Mouse (Mus musculus) layer of hippocampus, postnatal 14 days (tissue): ENCODE results near the gene Zkscan7. TPM values are rescaled to one million over a fixed set of nuclear protein-coding genes. Genes with fewer than 3 reads are reported as not detected.
"Not testable (repeated sequence)": the region's sequence is repeated elsewhere in the genome, so short reads cannot be mapped to it uniquely, and the experiment has no call there.

Experiments used
- DNase-seq, 2 experiments: peaks; one replicate each; pipeline ENCODE4 v3.0.0; 2021 to 2022; ENCODE audit warnings: low spot score in 2 of 2, mixed read lengths in 1 of 2
- long read RNA-seq, 2 experiments: library from polyadenylated mRNA; stranded (forward); transcript quantifications; one replicate each; pipeline ENCODE4 v2.0.0; 2021
- total RNA-seq, 2 experiments: library from RNA; stranded (reverse); gene quantifications; 2 replicates each; pipeline ENCODE4 v1.2.3; 2021

Zkscan7 gene
- 1 to 10 TPM; 5.3 to 6.8 TPM for total RNA-seq
- long read RNA-seq, experiment 1, partial matches to known transcripts, result 0 of 1 reads
- long read RNA-seq, experiment 1, other reads (novel, unspliced or antisense), result 1 of 1 reads
- long read RNA-seq, experiment 2, result 0 reads

DNA sequence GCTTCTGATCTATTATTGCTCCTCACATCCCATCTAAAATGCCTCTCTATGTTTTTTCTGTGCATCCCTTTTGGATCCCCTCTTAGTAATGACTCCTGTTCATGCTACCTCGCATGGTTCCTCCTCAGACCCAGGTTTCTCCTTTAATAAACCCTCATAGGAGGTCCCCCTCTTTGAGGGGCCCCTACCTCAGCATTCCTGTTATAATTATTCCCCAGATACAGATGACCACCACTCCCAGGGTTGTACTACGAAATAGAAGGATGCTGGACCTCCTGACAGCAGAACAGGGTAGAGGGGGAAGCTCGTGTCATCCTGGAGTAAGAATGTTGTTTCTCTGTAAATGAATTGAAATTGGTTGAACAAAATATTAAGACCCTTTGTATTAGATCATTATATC is at the start of gene Zkscan7:
TSS of gene Zkscan7 (plus strand) at position 301 of the 400 bp plus-strand sequence.
- no peak for DNase-seq

DNA sequence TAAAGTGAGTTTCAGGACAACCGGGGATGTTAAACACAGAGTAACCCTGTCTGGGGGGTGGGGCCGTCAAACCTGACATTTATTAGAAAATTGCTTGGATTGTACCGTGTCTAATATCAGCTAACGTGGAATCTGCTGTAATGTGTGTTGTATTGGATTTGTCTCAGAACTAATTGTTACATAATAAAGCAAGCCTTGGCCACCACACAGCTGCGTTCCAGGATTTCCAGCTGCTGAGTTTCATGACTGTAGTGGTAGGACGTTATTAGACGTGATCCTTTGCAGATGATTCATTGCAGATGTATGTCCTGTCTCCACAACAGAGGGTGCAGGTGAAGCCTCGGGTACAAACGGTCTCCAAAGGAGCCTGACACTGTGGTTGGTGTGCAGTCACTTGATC is 49.4 kb upstream of the Zkscan7 start:
- DNase-seq, result no peak

DNA sequence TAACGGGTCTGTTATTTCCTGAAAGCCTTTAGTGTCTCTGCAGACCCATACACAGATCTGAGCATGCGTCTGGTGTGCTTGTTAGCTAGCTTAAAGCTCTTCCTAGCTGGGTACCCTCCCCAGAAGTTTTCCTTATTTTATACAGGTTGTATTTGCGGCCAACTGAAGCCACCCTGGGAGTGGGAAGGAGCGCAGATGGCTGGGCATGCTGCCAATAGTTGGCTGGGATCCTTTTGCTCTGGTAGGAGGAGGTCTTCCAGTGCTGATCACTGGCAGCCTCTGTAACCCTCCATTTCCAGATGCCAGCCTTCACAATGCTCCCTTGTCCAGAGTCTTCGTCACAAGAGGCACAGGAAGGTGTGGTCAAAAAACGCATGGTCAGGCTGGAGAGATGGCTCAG is 48.7 kb upstream of the Zkscan7 start:
- DNase-seq, result peak; percentile 61 to 73

DNA sequence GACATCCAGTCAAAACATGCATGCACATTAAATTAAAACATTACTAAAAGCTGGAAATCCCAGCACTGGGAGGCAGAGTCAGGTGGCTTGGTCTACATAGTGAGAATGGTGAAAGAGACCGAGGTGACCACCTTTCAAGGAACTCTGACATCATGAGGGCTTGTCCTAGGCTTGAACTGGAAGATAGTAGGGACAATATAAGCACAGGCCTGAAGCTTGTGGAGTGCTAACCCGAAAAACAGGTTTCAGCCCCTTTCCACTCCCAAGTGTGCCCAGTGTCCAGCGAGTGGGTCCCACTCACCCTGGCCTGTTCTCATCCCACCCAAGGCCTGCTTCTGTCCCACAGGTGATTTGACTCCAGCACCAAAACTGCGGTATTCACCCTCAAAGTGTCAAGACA is 48.3 kb upstream of the Zkscan7 start:
- no peak for DNase-seq

DNA sequence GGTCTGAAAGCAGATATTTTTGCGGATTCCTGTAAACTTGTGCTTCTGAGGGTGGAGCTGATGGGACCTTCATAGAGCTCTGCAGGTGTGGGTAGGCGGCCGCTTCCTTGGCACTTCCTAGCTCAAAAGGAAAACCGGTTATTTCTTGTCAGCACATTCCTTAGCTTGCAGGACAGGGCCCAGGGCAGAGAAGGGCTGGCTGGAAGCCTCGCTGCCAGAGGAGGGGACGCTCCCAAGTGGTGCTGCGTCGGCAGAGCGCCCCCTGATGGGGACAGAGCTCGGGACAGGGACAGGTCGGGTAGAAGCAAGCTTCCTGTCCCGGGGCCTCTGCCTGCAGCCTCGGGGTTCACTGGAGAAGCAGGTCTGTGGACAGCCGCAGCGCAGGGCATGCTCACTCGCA is 47.8 kb upstream of the Zkscan7 start:
- peak in 1 of 2 experiments; percentile 14 for DNase-seq

DNA sequence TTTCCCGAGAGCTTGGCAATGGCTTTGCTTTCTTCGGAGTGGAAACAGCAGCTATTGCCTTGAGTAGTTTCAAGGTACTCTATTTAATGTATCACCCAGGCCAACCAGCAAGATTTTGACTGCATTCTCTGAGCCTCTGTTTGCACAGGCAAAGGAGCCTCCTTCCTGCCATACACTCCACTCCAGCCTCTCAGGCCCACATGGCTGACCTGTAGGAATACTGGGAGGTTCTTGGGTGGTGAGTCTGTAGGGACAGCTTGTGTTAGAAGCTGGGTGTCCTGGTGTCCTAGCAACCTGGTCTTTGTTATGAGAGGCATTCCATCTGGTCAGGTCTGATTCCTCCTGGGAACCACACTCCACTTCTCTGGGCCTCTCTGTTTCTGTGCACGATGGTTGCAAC is 41.7 kb upstream of the Zkscan7 start, which contains the start of gene Gm35549:
TSS of gene Gm35549 (minus strand) at position 276 of the 400 bp plus-strand sequence.
- DNase-seq, result no peak

DNA sequence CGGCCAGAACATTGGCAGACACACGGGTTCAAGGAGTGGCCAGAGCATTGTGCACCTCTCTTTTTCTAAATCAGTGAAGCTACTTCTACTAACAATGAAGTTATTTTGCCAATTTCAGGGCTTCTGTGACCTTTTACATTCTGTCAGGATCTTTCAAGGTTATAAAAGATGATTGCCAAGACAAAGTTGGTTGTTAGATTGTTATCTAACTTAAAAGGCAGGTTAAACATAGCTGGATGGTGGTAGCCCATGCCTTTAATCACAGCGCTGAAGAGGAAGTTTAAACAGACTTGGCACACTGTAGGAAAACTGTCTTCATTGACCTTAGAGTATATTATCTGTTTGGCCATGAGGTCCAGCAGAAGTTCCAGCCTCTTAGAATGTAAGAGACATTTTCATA is 39.9 kb upstream of the Zkscan7 start:
- DNase-seq, result no peak

DNA sequence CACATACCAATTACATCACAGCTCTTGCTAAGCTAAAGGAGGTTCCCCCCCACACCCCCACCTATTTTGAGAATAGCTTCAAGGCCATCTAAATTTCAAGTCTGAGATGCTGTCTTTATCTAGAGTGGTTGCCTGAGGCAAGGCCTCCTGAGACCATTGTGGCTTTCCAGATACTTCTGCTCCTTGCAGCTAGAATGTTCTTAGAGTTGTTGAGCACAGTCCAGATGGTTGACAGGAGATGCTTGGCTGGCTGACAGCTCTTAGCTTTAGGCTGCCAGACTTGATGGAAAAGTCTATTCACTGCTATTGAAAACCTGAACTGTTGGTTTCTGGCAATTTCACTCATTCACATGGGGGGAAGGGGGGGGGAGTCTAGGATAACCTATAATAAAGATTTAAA is 39.3 kb upstream of the Zkscan7 start:
- peak; percentile 39 to 64 for DNase-seq

DNA sequence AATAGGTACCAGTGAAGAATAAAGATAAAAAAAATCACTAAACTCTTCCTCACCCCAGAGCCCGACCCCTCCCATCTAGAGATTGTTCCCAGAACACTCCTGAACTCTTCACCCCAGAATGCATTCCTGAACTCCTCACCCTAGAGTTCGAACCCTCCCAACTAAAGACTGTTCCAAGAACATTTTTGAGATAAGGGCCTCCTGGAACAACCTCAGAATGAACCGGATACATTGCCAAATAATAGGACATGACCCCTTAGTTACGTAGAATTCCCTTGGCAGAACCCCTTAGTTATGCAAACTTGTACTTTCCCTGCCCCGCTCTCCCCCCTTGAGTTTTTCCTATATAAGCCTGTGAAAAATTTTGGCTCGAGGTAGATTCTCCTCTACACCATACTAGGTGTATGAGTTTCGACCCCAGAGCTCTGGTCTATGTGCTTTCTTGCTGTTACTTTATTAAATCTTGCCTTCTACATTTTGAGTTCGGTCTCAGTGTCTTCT is 37.6 kb upstream of the Zkscan7 start:
- not testable (repeated sequence) for DNase-seq

DNA sequence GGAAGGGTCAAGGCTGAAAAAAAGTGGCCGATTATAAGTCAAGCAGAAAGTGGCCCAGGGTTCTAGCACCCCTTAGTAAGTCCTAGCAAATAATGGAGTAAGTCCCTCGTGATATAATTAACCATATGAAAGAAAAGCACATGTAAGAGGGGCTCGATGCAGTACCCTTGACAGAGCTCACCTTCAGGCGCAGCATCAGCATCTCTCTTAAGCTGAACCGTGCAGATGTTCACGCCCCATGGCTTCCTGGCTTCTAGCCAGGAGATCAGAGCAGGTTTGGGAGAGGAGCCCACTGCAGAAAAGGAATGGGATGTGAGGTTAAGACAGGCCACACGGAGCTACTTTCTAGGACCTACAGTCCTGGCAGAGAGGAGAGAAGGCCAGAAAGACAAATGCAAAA is 31.0 kb upstream of the Zkscan7 start:
- no peak for DNase-seq

DNA sequence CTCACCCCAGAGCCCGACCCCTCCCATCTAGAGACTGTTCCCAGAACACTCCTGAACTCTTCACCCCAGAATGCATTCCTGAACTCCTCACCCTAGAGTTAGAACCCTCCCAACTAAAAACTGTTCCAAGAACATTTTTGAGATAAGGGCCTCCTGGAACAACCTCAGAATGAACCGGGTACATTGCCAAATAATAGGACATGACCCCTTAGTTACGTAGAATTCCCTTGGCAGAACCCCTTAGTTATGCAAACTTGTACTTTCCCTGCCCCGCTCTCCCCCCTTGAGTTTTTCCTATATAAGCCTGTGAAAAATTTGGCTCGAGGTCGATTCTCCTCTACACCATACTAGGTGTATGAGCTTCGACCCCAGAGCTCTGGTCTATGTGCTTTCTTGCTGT is 30.3 kb upstream of the Zkscan7 start:
- DNase-seq, result not testable (repeated sequence)

DNA sequence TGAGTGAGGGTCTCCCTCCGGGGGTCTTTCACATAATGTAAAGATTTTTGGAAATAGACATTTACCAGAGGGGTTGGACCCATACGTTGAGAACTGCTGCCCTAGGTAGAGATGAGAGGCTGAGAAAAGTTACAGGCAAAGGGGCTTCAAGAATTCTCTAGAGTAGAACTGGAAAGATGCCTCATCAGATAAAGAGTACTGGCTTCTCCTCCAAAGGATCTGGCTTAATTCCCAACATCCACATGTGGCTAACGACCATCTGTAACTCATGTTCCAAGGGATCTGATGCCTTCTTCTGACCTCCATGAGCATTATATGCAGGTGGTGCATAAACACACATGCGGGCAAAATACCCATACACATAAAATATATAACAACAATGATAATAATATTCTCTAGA is 29.9 kb upstream of the Zkscan7 start:
- DNase-seq, result no peak

DNA sequence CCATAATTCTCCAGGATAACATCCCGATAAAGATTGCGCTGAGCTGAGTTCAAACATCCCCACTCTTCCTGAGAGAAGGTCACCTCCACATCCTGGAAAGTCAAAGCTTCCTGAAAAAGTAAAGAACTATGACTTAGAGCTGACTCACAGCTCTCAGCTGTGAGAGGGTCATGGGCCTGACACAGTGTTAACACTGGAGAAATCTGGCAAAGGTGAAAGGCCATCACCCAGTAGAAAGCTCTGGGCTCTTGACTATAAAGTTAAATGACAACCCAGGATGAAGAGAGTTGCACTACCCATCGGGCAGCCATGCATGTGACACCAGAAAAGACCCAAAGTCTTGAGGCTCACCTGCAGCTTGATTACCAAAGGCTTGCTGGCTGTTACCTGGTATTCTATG is 28.8 kb upstream of the Zkscan7 start:
- DNase-seq, result no peak

DNA sequence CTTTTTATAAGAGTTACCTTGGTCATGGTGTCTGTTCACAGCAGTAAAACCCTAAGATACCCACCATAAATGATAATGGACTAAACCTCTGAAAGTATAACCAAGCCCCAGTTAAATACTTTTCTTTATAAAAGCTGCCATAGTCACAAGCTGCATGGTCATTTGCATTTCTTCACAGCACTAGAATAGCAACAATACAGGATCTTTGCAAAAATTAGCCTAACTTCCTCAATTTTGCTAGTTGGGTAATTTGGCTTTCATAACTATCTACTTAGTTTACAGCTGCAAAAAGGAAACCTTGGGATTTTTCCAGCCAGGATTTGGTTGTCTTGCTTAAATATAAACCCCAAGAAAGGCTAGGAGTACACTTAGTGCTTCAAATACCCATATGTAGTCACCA is 24.7 kb upstream of the Zkscan7 start:
- no peak for DNase-seq

DNA sequence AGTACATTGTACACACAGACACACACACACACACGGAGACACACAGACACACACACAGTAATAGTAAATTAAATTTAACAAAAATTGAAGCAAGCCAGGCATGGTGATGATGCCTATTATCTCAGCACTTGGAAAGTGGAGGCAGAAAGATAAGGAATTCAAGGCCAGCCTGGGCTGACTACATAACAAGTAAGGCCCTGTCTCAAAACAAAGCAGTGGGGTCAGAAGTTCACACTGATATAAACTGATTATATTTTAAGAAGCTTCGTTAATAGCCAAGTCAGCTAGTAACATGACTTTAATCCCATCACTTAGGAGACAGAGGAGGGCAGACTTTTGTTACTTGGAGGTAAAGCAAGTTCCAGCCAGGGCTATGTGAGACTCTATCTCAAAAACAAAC is 21.8 kb upstream of the Zkscan7 start:
- no peak for DNase-seq

DNA sequence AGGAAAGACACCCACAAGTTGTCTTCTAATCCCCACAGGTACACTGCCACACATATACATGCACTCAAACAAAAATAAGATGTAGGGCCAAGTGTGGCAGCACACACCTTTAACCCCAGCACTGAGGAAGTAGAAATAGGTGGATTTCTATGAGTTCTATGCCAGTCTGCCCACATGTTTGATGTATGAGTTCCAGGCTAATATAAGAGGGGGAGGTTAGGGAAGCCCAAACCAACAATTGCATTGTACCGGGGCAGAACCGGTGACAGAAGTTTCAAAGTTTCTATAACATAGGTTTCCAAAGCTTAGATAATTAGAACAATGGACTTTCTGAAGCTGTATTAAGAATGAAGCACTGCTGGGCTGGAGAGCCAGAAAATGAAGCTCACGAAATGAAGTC is 20.6 kb upstream of the Zkscan7 start:
- DNase-seq, result no peak

DNA sequence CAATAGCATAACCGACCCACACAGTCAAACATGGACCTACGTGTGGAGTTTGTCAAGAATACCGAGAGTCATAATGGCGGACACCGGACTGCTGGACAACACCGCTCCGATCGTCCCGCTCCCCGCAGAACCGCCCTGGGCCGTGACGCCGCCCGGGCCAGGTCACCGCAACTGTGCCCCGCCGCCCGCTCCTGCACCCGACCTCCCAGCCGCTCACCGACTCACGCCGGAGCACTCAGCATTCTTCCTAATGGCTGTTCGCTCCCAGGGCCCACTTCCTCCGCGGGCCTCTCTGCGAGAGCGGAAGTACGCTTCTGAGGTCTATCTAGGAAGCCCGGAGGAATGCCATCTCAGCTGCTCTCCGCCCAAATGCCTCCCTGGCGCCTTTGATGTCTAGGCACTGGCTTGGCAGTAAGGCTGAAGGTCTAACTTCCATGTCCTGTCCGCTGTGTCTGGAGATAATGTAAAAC is 19.8 kb upstream of the Zkscan7 start, which contains the start of gene Zfp445:
TSS of gene Zfp445 (minus strand) at position 310 of the 470 bp plus-strand sequence.
- DNase-seq, result peak; percentile 78 to 79

DNA sequence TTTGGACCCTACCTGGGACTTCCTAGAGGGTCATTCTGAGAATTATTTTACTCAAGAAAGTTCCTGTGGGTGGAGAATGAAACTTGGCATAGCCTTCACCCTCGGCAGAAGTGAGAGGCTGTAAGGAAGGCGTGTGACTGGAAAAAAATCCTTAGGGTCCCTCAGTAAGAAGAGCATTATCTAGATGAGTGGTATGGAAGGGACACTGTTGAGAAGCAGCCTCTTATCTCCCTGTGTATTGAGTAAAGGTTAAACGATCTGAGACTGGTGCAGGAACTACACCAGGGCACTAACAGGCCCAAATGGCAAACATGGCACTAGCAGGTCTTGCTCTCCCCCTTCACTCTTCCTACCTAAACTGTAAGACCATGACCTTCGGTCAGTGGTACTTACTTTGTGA is 19.3 kb upstream of the Zkscan7 start:
- DNase-seq, result no peak

DNA sequence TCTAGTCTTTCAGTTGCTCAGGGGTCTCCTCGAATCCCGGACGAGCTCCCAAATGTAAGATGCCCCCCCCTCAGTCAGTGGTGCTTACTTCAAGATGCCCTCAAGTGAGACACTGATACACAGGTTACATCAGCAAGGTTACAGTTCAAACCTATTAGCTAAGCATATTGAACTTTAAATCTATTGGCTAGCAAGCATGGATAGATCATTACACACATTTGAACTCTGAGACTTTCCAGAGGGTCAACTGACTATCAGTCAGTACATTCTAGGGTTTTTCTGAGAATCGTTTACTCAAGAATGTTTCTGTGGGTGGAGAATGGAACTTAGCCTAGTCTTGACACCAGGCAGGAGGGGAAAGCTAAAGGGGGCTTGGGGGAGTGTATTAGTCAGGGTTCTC is 12.9 kb upstream of the Zkscan7 start:
- DNase-seq, result no peak

DNA sequence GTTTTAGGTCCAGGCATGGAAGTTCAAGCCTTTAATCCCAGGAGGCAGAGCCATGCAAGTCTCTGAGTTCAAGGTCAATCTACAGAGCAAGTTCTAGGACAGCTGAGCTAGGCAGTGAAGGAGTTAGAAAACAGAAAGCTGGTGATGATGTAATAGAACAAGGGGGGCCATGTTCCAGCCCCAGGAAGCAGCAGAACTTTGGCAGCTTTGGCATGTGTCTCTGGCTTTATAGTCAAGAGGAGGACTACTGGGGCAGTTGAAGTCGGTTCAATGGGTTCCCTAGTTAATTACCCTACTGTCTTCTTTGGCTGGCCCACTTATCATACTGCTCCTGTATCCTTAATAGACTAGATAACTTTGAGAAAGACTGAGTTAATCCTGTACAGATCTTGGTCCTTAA is 10.8 kb upstream of the Zkscan7 start:
- no peak for DNase-seq

DNA sequence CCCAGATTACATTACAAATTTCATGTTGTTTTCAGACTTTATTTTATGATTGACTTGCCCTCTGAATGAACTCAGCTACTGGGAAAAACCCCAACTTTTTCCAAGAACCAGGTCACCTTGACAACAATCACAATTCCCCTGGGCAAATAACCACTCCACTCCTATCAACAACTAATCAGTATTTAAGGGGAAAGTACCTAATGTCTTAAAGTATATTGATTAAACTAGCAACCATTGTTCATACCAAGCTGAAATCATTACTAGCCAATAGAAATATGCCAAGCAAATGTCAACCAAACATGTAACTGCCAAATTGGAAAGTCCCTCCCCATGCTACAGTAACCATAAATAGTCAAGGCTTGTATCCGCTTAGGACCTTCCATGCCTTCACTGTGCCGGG is 10.3 kb upstream of the Zkscan7 start:
- no peak for DNase-seq

DNA sequence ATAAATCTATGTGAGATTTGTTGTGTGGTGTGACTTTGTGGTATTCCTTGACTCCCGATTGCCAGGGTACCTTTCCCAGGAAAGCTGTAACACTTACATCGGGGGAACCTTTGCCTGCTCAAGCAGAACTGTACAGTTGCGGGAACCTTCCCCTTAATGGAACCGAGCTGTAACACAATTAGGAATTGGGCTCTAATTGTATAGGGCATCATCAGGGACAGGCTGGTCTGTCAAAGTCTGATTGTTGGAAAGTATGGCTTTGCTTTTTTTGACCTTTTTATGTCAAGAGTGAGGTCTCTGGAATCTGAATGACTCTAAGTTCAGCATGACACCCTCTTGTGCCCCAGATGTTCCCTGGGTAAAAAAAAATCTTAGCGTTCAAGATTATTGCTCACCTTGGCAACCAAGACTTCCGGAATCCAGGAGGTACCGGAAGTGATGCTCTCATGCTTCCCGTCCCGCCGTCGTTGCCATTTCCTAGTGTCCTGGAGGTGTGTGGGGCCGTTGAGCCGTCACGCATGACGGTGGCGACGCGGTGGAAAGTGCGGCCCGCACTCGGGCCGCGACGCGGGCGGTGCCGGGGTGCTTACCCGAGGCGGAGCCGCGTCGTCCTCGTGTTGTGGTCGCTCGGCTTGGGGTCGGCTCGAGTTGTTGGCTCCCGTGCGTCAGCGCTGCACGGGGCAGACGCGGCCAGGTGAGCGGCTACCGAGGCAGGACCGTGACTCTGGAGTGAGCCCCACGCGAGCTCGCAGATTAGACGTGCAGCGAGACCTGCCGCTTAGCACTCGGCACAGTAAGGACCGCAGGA is 1.1 kb downstream of the Zkscan7 start:
- peak; percentile 44 to 67 for DNase-seq

DNA sequence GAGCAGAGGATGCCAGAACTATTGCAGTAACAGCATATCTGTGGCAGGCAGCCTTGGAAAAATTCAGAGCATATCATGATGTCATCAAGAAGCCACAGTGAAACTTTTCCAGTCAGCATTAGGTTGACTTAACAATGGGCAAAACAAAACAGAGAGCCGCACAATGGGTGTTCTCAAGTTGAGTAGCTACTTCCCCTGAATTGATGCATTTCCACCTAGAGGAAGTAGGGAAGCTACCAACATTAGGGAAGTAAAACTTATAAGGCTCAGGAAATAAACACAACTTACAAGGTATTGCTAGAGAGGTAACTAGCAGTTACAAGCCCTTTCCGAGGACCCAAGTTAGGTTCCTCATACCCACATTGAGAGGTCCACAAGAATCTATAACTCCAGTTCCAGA is 15.6 kb downstream of the Zkscan7 start:
- DNase-seq, result no peak
